Mouse (Mus musculus): Measurements from ENCODE around the gene Tpra1. TPM values are rescaled to one million over a fixed set of nuclear protein-coding genes. Genes with fewer than 3 reads are reported as not detected.
A peak's percentile ranks its signal among the peaks of the same experiment; 100 is the strongest.

The Tpra1 gene
- polyA plus RNA-seq, 1 experiment: 29.1 TPM

- Histone ChIP-seq H3K4me3 (ENCODE audit: insufficient read depth, poor library complexity, severe bottlenecking) (no peak overlapping the region), H3K79me2 (ENCODE audit: control insufficient read depth, insufficient read depth) (peaks cover 27% of the 10 kb centered on the region), H3K79me3 (ENCODE audit: low read depth) (peaks cover 9% of the 10 kb centered on the region), H3K27me3 (ENCODE audit: control insufficient read depth, insufficient read depth, insufficient read length) (no peaks in the 10 kb centered on the region), H3K36me3 (ENCODE audit: control insufficient read depth, insufficient read depth) (peaks cover 94% of the 10 kb centered on the region), H3ac (ENCODE audit: control insufficient read depth, insufficient read length, low read depth) (no peak overlapping the region)
- TF ChIP-seq FOSL1 (IDR thresholded peaks at IDR 0.05; ENCODE audit: insufficient read depth, low read length, poor library complexity, severe bottlenecking) (no peak), MYOD1 (IDR thresholded peaks at IDR 0.05; ENCODE audit: control insufficient read depth, insufficient read length, low read depth) (no peak), USF1 (IDR thresholded peaks at IDR 0.05; ENCODE audit: low read depth) (no peak), CTCF (IDR thresholded peaks at IDR 0.05; ENCODE audit: control insufficient read depth, insufficient read depth, insufficient read length) (no peak), MAX (IDR thresholded peaks at IDR 0.05) (no peak)
Observed at GRCm38 (mm10) chr6:88890832-88891231, 11.2 kb upstream of the Tpra1 start.

DNA sequence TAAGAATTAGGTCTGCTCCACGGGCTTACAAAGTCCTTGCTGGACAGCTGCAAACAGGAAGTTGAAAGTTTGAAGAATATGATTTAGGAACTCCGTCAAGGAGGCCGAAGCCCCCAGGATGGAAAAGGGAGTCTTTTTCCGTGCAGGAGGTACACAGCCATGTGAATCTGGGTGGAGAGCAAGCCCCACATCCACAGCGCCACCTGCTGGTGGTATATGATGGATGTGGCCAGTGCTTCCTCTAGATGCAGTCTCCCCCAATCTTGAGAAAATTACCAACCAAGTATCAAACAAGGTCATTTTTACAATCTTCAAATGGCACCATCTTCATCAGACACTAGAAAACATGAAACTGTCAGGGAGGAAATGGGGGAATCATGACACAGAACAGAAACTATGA, 8.5 kb upstream of the Tpra1 start:
- no peak overlapping the region for H3K4me3 ChIP-seq (ENCODE audit: insufficient read depth, poor library complexity, severe bottlenecking)
- H3ac ChIP-seq (ENCODE audit: control insufficient read depth, insufficient read length, low read depth): no peak overlapping the region
- H3K36me3 ChIP-seq (ENCODE audit: control insufficient read depth, insufficient read depth): peaks cover 84% of the 10 kb centered on the region
- TF ChIP-seq CTCF (IDR thresholded peaks at IDR 0.05; ENCODE audit: control insufficient read depth, insufficient read depth, insufficient read length) (peak; percentile 85), MYOD1 (IDR thresholded peaks at IDR 0.05; ENCODE audit: control insufficient read depth, insufficient read length, low read depth) (no peak)
- H3K79me2 ChIP-seq (ENCODE audit: control insufficient read depth, insufficient read depth): peaks cover 52% of the 10 kb centered on the region
- H3K27me3 ChIP-seq (ENCODE audit: control insufficient read depth, insufficient read depth, insufficient read length): no peaks in the 10 kb centered on the region
- peaks cover 27% of the 10 kb centered on the region for H3K79me3 ChIP-seq (ENCODE audit: low read depth)

DNA sequence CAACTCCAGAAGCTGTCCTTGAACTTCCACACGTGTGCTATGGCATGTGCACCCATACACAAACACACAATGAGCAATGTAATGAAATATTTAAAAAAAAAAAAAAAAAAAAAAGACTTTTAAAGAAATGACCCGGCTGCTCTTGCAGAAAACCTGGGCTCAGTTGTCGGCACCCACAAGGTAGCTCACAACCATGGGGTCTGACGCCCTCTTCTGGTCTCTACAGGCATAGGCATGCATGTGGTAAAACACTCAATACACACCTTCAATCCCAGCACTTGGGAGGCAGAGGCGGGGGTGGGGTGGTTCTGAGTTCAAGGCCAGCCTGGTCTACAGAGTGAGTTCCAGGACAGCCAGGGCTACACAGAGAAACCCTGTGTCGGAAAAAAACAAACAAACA, 6.1 kb upstream of the Tpra1 start:
- TF ChIP-seq CEBPB (IDR thresholded peaks at IDR 0.05; ENCODE audit: low read depth) (no peak), MAX (IDR thresholded peaks at IDR 0.05) (no peak), USF1 (IDR thresholded peaks at IDR 0.05; ENCODE audit: low read depth) (no peak), MYOD1 (IDR thresholded peaks at IDR 0.05; ENCODE audit: control insufficient read depth, insufficient read length, low read depth) (no peak), CTCF (IDR thresholded peaks at IDR 0.05; ENCODE audit: control insufficient read depth, insufficient read depth, insufficient read length) (no peak), MYOG (IDR thresholded peaks at IDR 0.05; ENCODE audit: control insufficient read depth, extremely low read depth, insufficient read length) (no peak)
- Histone ChIP-seq H3ac (ENCODE audit: control insufficient read depth, insufficient read length, low read depth) (no peak overlapping the region), H3K27me3 (ENCODE audit: control insufficient read depth, insufficient read depth, insufficient read length) (no peaks in the 10 kb centered on the region), H3K4me3 (ENCODE audit: insufficient read depth, poor library complexity, severe bottlenecking) (no peak overlapping the region), H3K36me3 (ENCODE audit: control insufficient read depth, insufficient read depth) (peaks cover 60% of the 10 kb centered on the region), H3K79me3 (ENCODE audit: low read depth) (peaks cover 27% of the 10 kb centered on the region), H3K79me2 (ENCODE audit: control insufficient read depth, insufficient read depth) (peaks cover 52% of the 10 kb centered on the region)

DNA sequence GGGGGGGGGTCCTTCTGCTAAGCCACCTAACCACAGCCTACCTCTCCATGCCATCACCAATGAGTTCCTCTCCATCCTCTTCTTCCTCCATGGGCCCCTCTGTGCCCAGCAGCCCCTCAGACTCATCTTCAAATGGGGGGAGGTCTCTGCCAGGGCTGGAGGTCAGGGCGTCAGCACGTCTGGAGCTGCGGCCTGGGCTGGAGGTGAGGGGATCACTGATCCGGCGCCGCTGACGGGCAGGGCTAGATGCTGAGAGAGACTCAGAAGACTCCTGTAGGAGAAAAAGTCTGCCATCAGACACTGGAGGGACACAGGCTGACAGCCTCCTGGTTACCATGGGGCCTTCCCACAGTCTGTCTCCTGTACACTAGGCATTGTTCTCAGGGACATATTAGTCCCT, 4.8 kb upstream of the Tpra1 start:
- Histone ChIP-seq H3K27me3 (ENCODE audit: control insufficient read depth, insufficient read depth, insufficient read length) (no peaks in the 10 kb centered on the region), H3K36me3 (ENCODE audit: control insufficient read depth, insufficient read depth) (peaks cover 47% of the 10 kb centered on the region), H3ac (ENCODE audit: control insufficient read depth, insufficient read length, low read depth) (peak overlapping the region; percentile 57), H3K79me3 (ENCODE audit: low read depth) (peaks cover 27% of the 10 kb centered on the region), H3K79me2 (ENCODE audit: control insufficient read depth, insufficient read depth) (peaks cover 52% of the 10 kb centered on the region), H3K4me3 (ENCODE audit: insufficient read depth, poor library complexity, severe bottlenecking) (no peak overlapping the region)
- no peak for TF ChIP-seq USF1 (IDR thresholded peaks at IDR 0.05; ENCODE audit: low read depth)
- no peak for TF ChIP-seq FOSL1 (IDR thresholded peaks at IDR 0.05; ENCODE audit: insufficient read depth, low read length, poor library complexity, severe bottlenecking)
- TF ChIP-seq MYOG (IDR thresholded peaks at IDR 0.05; ENCODE audit: control insufficient read depth, extremely low read depth, insufficient read length): no peak
- no peak for TF ChIP-seq MAX (IDR thresholded peaks at IDR 0.05)
- TF ChIP-seq CTCF (IDR thresholded peaks at IDR 0.05; ENCODE audit: control insufficient read depth, insufficient read depth, insufficient read length): no peak
- TF ChIP-seq MYOD1 (IDR thresholded peaks at IDR 0.05; ENCODE audit: control insufficient read depth, insufficient read length, low read depth): no peak
- no peak for TF ChIP-seq CEBPB (IDR thresholded peaks at IDR 0.05; ENCODE audit: low read depth)

DNA sequence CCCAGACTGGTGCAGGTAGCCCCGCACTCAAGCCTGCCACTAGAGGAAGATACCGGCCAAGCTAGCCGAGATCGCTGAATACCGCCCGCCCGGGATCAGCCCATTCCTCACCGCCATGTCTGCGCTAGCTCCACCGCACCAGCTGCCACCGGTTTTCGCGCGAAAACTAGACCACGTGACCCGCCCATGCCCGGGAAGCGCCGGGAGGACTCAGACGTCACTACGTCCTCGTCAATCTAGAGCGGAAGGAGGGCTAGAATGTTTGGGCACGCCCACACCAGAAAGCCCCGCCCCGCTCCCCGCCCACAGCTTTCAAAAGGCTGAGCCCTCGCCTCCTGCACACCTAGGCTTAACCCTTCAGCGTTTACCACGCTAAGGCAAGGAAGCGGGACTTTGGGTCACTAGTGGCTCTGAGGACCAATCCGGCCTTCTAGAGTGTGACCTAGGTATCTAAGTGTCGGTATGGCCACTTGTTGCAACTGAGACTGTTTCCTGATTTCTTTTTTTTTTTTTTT, 3.5 kb upstream of the Tpra1 start, which contains the start of gene Mcm2:
Mcm2 (minus strand) TSS at position 247 of the 515 bp plus-strand sequence.
- H3K79me3 ChIP-seq (ENCODE audit: low read depth): peaks cover 36% of the 10 kb centered on the region
- H3K36me3 ChIP-seq (ENCODE audit: control insufficient read depth, insufficient read depth): peaks cover 35% of the 10 kb centered on the region
- no peaks in the 10 kb centered on the region for H3K27me3 ChIP-seq (ENCODE audit: control insufficient read depth, insufficient read depth, insufficient read length)
- TF ChIP-seq USF1 (IDR thresholded peaks at IDR 0.05; ENCODE audit: low read depth) (peak; percentile 96), CEBPB (IDR thresholded peaks at IDR 0.05; ENCODE audit: low read depth) (no peak), MYOG (IDR thresholded peaks at IDR 0.05; ENCODE audit: control insufficient read depth, extremely low read depth, insufficient read length) (no peak), MYOD1 (IDR thresholded peaks at IDR 0.05; ENCODE audit: control insufficient read depth, insufficient read length, low read depth) (peak; percentile 16), FOSL1 (IDR thresholded peaks at IDR 0.05; ENCODE audit: insufficient read depth, low read length, poor library complexity, severe bottlenecking) (no peak), MAX (IDR thresholded peaks at IDR 0.05) (peak; percentile 41), CTCF (IDR thresholded peaks at IDR 0.05; ENCODE audit: control insufficient read depth, insufficient read depth, insufficient read length) (no peak)
- peak within 1 kb of the TSS; percentile 85 for H3K4me3 ChIP-seq (ENCODE audit: insufficient read depth, poor library complexity, severe bottlenecking)
- peak within 1 kb of the TSS; percentile 81 for H3ac ChIP-seq (ENCODE audit: control insufficient read depth, insufficient read length, low read depth)
- peaks cover 55% of the 10 kb centered on the region for H3K79me2 ChIP-seq (ENCODE audit: control insufficient read depth, insufficient read depth)

DNA sequence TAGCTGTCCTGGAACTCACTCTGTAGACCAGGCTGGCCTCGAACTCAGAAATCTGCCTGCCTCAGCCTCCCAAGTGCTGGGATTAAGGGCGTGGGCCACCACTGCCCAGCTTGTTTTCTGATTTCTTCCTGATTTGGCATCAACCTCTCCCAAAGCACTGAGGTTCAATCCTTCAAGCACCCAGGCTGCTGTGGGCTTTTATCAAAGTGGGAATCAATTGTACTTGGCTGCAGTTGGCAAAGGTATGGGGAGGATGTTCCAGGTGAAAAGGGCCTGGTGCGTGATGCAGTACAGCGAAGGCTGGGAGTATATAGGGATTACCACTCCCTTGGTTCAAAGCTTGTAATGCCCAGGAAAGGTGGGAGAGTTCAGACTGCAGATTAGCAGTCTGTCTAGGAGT, 3.0 kb upstream of the Tpra1 start:
- H3K36me3 ChIP-seq (ENCODE audit: control insufficient read depth, insufficient read depth): peaks cover 31% of the 10 kb centered on the region
- no peak for TF ChIP-seq USF1 (IDR thresholded peaks at IDR 0.05; ENCODE audit: low read depth)
- TF ChIP-seq MAX (IDR thresholded peaks at IDR 0.05): no peak
- TF ChIP-seq MYOD1 (IDR thresholded peaks at IDR 0.05; ENCODE audit: control insufficient read depth, insufficient read length, low read depth): no peak
- no peak for TF ChIP-seq FOSL1 (IDR thresholded peaks at IDR 0.05; ENCODE audit: insufficient read depth, low read length, poor library complexity, severe bottlenecking)
- TF ChIP-seq CTCF (IDR thresholded peaks at IDR 0.05; ENCODE audit: control insufficient read depth, insufficient read depth, insufficient read length): no peak
- TF ChIP-seq MYOG (IDR thresholded peaks at IDR 0.05; ENCODE audit: control insufficient read depth, extremely low read depth, insufficient read length): no peak
- no peak for TF ChIP-seq CEBPB (IDR thresholded peaks at IDR 0.05; ENCODE audit: low read depth)
- no peaks in the 10 kb centered on the region for H3K27me3 ChIP-seq (ENCODE audit: control insufficient read depth, insufficient read depth, insufficient read length)
- H3K79me3 ChIP-seq (ENCODE audit: low read depth): peaks cover 40% of the 10 kb centered on the region
- H3K4me3 ChIP-seq (ENCODE audit: insufficient read depth, poor library complexity, severe bottlenecking): no peak overlapping the region
- peak overlapping the region; percentile 18 for H3ac ChIP-seq (ENCODE audit: control insufficient read depth, insufficient read length, low read depth)
- peaks cover 60% of the 10 kb centered on the region for H3K79me2 ChIP-seq (ENCODE audit: control insufficient read depth, insufficient read depth)
